Mouse (Mus musculus): ENCODE data around the gene Tatdn3. TPM values are rescaled to one million over a fixed set of nuclear protein-coding genes. Genes with fewer than 3 reads are reported as not detected.
A peak's percentile ranks its signal among the peaks of the same experiment; 100 is the strongest.

Gene Tatdn3
- polyA plus RNA-seq (2012; ENCODE audit: insufficient read depth, insufficient read length, missing spikeins) = 18.4 and 34.6 TPM in 2 replicates

GRCm38 (mm10) chr1:191062781-191063485 is at the start of gene Tatdn3, which contains the start of gene Nsl1:
Tatdn3 (minus strand) TSS chr1:191062932.
Nsl1 (plus strand) TSS chr1:191063012.
- H3K27ac ChIP-seq (replicated peaks; ENCODE audit: low read depth, low read length) = peak within 1 kb of the TSS; percentile 73
- no peaks in the 10 kb centered on the region for H3K4me1 ChIP-seq (ENCODE audit: control insufficient read depth, insufficient read depth, insufficient read length, low read length)
- H3K4me3 ChIP-seq (ENCODE audit: insufficient read depth, low read depth, low read length) = peak within 1 kb of the TSS; percentile 83

- H3K27ac ChIP-seq (replicated peaks; ENCODE audit: low read depth, low read length) = peak overlapping the region; percentile 68
- no peak overlapping the region for H3K4me3 ChIP-seq (ENCODE audit: insufficient read depth, low read depth, low read length)
- no peaks in the 10 kb centered on the region for H3K4me1 ChIP-seq (ENCODE audit: control insufficient read depth, insufficient read depth, insufficient read length, low read length)
These were observed 48.4 kb upstream of the Tatdn3 start for GRCm38 (mm10) chr1:191111146-191111545.

GRCm38 (mm10) chr1:191109907-191110306 is 47.2 kb upstream of the Tatdn3 start:
- Histone ChIP-seq H3K4me1 (ENCODE audit: control insufficient read depth, insufficient read depth, insufficient read length, low read length) (no peaks in the 10 kb centered on the region), H3K27ac (replicated peaks; ENCODE audit: low read depth, low read length) (peak overlapping the region; percentile 68), H3K4me3 (ENCODE audit: insufficient read depth, low read depth, low read length) (no peak overlapping the region)

GRCm38 (mm10) chr1:191107306-191107705 is 44.6 kb upstream of the Tatdn3 start:
- Histone ChIP-seq H3K27ac (replicated peaks; ENCODE audit: low read depth, low read length) (no peak overlapping the region), H3K4me1 (ENCODE audit: control insufficient read depth, insufficient read depth, insufficient read length, low read length) (no peaks in the 10 kb centered on the region), H3K4me3 (ENCODE audit: insufficient read depth, low read depth, low read length) (no peak overlapping the region)

- Histone ChIP-seq H3K4me1 (ENCODE audit: control insufficient read depth, insufficient read depth, insufficient read length, low read length) (no peaks in the 10 kb centered on the region), H3K4me3 (ENCODE audit: insufficient read depth, low read depth, low read length) (no peak overlapping the region), H3K27ac (replicated peaks; ENCODE audit: low read depth, low read length) (no peak overlapping the region)
These were observed 42.5 kb upstream of the Tatdn3 start for GRCm38 (mm10) chr1:191105246-191105645.

- no peak overlapping the region for H3K27ac ChIP-seq (replicated peaks; ENCODE audit: low read depth, low read length)
- H3K4me1 ChIP-seq (ENCODE audit: control insufficient read depth, insufficient read depth, insufficient read length, low read length) = no peaks in the 10 kb centered on the region; the same call in 1 of the 2 replicates
- no peak overlapping the region for H3K4me3 ChIP-seq (ENCODE audit: insufficient read depth, low read depth, low read length)
These were observed 40.1 kb upstream of the Tatdn3 start for GRCm38 (mm10) chr1:191102730-191103370.

- Histone ChIP-seq H3K4me3 (ENCODE audit: insufficient read depth, low read depth, low read length) (no peak overlapping the region), H3K27ac (replicated peaks; ENCODE audit: low read depth, low read length) (no peak overlapping the region), H3K4me1 (ENCODE audit: control insufficient read depth, insufficient read depth, insufficient read length, low read length) (no peaks in the 10 kb centered on the region; the same call in 1 of the 2 replicates)
These were observed 37.1 kb upstream of the Tatdn3 start for GRCm38 (mm10) chr1:191099772-191100291.

GRCm38 (mm10) chr1:191099114-191099513 is 36.4 kb upstream of the Tatdn3 start:
- Histone ChIP-seq H3K4me1 (ENCODE audit: control insufficient read depth, insufficient read depth, insufficient read length, low read length) (no peaks in the 10 kb centered on the region; the same call in 1 of the 2 replicates), H3K27ac (replicated peaks; ENCODE audit: low read depth, low read length) (no peak overlapping the region), H3K4me3 (ENCODE audit: insufficient read depth, low read depth, low read length) (no peak overlapping the region)

GRCm38 (mm10) chr1:191097802-191098747 is 35.3 kb upstream of the Tatdn3 start, which contains the start of gene Batf3:
Batf3 (plus strand) TSS chr1:191097847.
- peak within 1 kb of the TSS; percentile 16; the same call in 1 of the 2 replicates for H3K27ac ChIP-seq (replicated peaks; ENCODE audit: low read depth, low read length)
- peak within 1 kb of the TSS; percentile 67 for H3K4me3 ChIP-seq (ENCODE audit: insufficient read depth, low read depth, low read length)
- H3K4me1 ChIP-seq (ENCODE audit: control insufficient read depth, insufficient read depth, insufficient read length, low read length) = no peaks in the 10 kb centered on the region; the same call in 1 of the 2 replicates

GRCm38 (mm10) chr1:191096871-191097681 is 34.3 kb upstream of the Tatdn3 start:
- 0 out of 2 replicates have a peak overlapping the region, but pooled peaks have one; percentile 4 for H3K4me3 ChIP-seq (ENCODE audit: insufficient read depth, low read depth, low read length)
- no peak overlapping the region for H3K27ac ChIP-seq (replicated peaks; ENCODE audit: low read depth, low read length)
- H3K4me1 ChIP-seq (ENCODE audit: control insufficient read depth, insufficient read depth, insufficient read length, low read length) = peaks cover 3% of the 10 kb centered on the region

GRCm38 (mm10) chr1:191095019-191095418 is 32.3 kb upstream of the Tatdn3 start:
- Histone ChIP-seq H3K4me1 (ENCODE audit: control insufficient read depth, insufficient read depth, insufficient read length, low read length) (peaks cover 6% of the 10 kb centered on the region), H3K27ac (replicated peaks; ENCODE audit: low read depth, low read length) (no peak overlapping the region), H3K4me3 (ENCODE audit: insufficient read depth, low read depth, low read length) (no peak overlapping the region)

GRCm38 (mm10) chr1:191093578-191093977 is 30.8 kb upstream of the Tatdn3 start:
- H3K4me1 ChIP-seq (ENCODE audit: control insufficient read depth, insufficient read depth, insufficient read length, low read length) = peaks cover 6% of the 10 kb centered on the region
- no peak overlapping the region for H3K27ac ChIP-seq (replicated peaks; ENCODE audit: low read depth, low read length)
- no peak overlapping the region for H3K4me3 ChIP-seq (ENCODE audit: insufficient read depth, low read depth, low read length)

- peaks cover 6% of the 10 kb centered on the region for H3K4me1 ChIP-seq (ENCODE audit: control insufficient read depth, insufficient read depth, insufficient read length, low read length)
- H3K4me3 ChIP-seq (ENCODE audit: insufficient read depth, low read depth, low read length) = no peak overlapping the region
These were observed 29.3 kb upstream of the Tatdn3 start for GRCm38 (mm10) chr1:191092050-191092449.

GRCm38 (mm10) chr1:191089355-191089754 is 26.6 kb upstream of the Tatdn3 start:
- no peak overlapping the region for H3K4me3 ChIP-seq (ENCODE audit: insufficient read depth, low read depth, low read length)
- H3K27ac ChIP-seq (replicated peaks; ENCODE audit: low read depth, low read length) = no peak overlapping the region
- peaks cover 6% of the 10 kb centered on the region for H3K4me1 ChIP-seq (ENCODE audit: control insufficient read depth, insufficient read depth, insufficient read length, low read length)

More at GRCm38 (mm10) chr1:191092050-191092449, 29.3 kb upstream of the Tatdn3 start:
- no peak overlapping the region for H3K27ac ChIP-seq (replicated peaks; ENCODE audit: low read depth, low read length)

Measured in brown adipose tissue, adult 24 weeks (tissue).